Mouse (Mus musculus) liver, embryonic 14.5 days (tissue): Measurements from ENCODE around the gene Ankrd36. TPM values are rescaled to one million over a fixed set of nuclear protein-coding genes. Genes with fewer than 3 reads are reported as not detected.
A peak's percentile ranks its signal among the peaks of the same experiment; 100 is the strongest.

ENCODE experiments used
- ATAC-seq: fragments of 200-750 bp; cut with Nextera tagmentation; 2 replicates; pipeline ENCODE4 v1.8.0; 2017; ENCODE audit warnings: moderate number of reproducible peaks, mild to moderate bottlenecking, moderate library complexity; ENCODE audit not compliant: insufficient read depth
- DNase-seq, 3 experiments: peaks; one replicate each; pipeline ENCODE4 v3.0.0-alpha.2; 2012 to 2013; ENCODE audit warnings: low read depth in 3 of 3, low spot score in 3 of 3
- H3K27ac ChIP-seq: fragments of 300-500 bp; sonication (generic); 2 replicates; pipeline ENCODE4 v1.5.1; 2014; ENCODE audit warnings: moderate library complexity, mild to moderate bottlenecking, control low read depth, inconsistent platforms
- H3K27me3 ChIP-seq: fragments of 300-500 bp; sonication (generic); 2 replicates; pipeline ENCODE4 v1.6.1; 2014; ENCODE audit warnings: mild to moderate bottlenecking, low read length, moderate library complexity; ENCODE audit not compliant: control insufficient read depth, insufficient read depth
- H3K36me3 ChIP-seq: fragments of 300-500 bp; sonication (generic); replicated peaks from 2 replicates; pipeline ENCODE4 v1.6.1; 2014; ENCODE audit warnings: low read depth; ENCODE audit not compliant: control insufficient read depth, insufficient read depth
- H3K4me1 ChIP-seq, 2 experiments: fragments of 200-500 bp in 1 of 2; fragments of 300-500 bp in 1 of 2; sonication (generic) in 1 of 2; replicated peaks; 2 replicates each; pipeline ENCODE4 v1.6.1; 2012 to 2014; ENCODE audit warnings: antibody characterized with exemption in 1 of 2, inconsistent platforms in 1 of 2, low read length in 1 of 2; ENCODE audit not compliant: control insufficient read depth in 2 of 2, insufficient read depth in 2 of 2
- H3K4me2 ChIP-seq: fragments of 300-500 bp; sonication (generic); 2 replicates; pipeline ENCODE4 v1.6.1; 2014; ENCODE audit warnings: low read depth, mild to moderate bottlenecking, control low read depth, moderate library complexity
- H3K4me3 ChIP-seq, 2 experiments: fragments of 200-500 bp in 1 of 2; fragments of 300-500 bp in 1 of 2; sonication (generic) in 1 of 2; 2 replicates each; pipeline ENCODE4 v1.5.1; 2012 to 2014; ENCODE audit warnings: low read depth in 2 of 2, low read length in 2 of 2, mild to moderate bottlenecking in 2 of 2, control low read depth in 1 of 2, inconsistent platforms in 1 of 2, moderate library complexity in 1 of 2; ENCODE audit not compliant: insufficient read depth in 1 of 2
- H3K9ac ChIP-seq: fragments of 300-500 bp; sonication (generic); replicated peaks from 2 replicates; pipeline ENCODE4 v1.6.1; 2014; ENCODE audit warnings: mild to moderate bottlenecking, control low read depth, moderate library complexity
- H3K9me3 ChIP-seq: fragments of 300-500 bp; sonication (generic); 2 replicates; pipeline ENCODE4 v1.6.1; 2016; ENCODE audit warnings: low read length, mixed read lengths; ENCODE audit not compliant: control insufficient read depth
- CTCF ChIP-seq: IDR thresholded peaks from 2 replicates; pipeline ENCODE4 v1.5.1; 2016; ENCODE audit warnings: antibody characterized with exemption, low read depth, control low read depth
- EP300 ChIP-seq: IDR thresholded peaks from 2 replicates; pipeline ENCODE4 v1.6.1; 2016; ENCODE audit warnings: antibody characterized with exemption, low read depth
- WGBS: fragments of 180-500 bp; shearing (Covaris S2); extraction: QIAGEN DNeasy Blood & Tissue Kit; methylation state at CpG from one replicate; pipeline ENCODE4 v1.1.7; 2014; ENCODE audit not compliant: insufficient replicate concordance; 5-methylcytosine and 5-hydroxymethylcytosine counted together
- polyA plus RNA-seq, 2 experiments: library from polyadenylated mRNA; depleted of rRNA in 1 of 2; stranded (reverse) in 1 of 2; unstranded in 1 of 2; fragments of >200 nt; fragmentation: Nextera tagmentation in 1 of 2; extraction: Ambion mirVana in 1 of 2; gene quantifications; 2 replicates each; pipeline versions ENCODE4 v1.2.1 to v1.2.3; 2012 to 2014

Ankrd36 gene
- 0.17 and 0.66 TPM in 2 replicates for polyA plus RNA-seq (2012; rRNA removed)
- 0.80 and 1.2 TPM in 2 replicates for polyA plus RNA-seq (2014; fragmentation: Nextera tagmentation; extraction: Ambion mirVana)

- Histone ChIP-seq H3K4me1 (peaks cover 23 to 26% of the 10 kb centered on the region in 2 experiments), H3K36me3 (no peaks in the 10 kb centered on the region), H3K9me3 (no peaks in the 10 kb centered on the region; the same call in 1 of the 2 replicates), H3K4me2 (no peak within 1 kb of the TSS), H3K4me3 (no peak within 1 kb of the TSS), H3K27me3 (no peaks in the 10 kb centered on the region), H3K9ac (no peak within 1 kb of the TSS), H3K27ac (no peak within 1 kb of the TSS)
- TF ChIP-seq CTCF: no peak
- no peak for TF ChIP-seq EP300
- DNase-seq: no peak
- 82% methylated on average over 12 of the region's 12 CpGs for WGBS
- no peak for ATAC-seq
Measured at GRCm38 (mm10) chr11:5569474-5569873, at the start of gene Ankrd36. Gene Ankrd36, plus strand, starts transcription at chr11:5569684.

DNA sequence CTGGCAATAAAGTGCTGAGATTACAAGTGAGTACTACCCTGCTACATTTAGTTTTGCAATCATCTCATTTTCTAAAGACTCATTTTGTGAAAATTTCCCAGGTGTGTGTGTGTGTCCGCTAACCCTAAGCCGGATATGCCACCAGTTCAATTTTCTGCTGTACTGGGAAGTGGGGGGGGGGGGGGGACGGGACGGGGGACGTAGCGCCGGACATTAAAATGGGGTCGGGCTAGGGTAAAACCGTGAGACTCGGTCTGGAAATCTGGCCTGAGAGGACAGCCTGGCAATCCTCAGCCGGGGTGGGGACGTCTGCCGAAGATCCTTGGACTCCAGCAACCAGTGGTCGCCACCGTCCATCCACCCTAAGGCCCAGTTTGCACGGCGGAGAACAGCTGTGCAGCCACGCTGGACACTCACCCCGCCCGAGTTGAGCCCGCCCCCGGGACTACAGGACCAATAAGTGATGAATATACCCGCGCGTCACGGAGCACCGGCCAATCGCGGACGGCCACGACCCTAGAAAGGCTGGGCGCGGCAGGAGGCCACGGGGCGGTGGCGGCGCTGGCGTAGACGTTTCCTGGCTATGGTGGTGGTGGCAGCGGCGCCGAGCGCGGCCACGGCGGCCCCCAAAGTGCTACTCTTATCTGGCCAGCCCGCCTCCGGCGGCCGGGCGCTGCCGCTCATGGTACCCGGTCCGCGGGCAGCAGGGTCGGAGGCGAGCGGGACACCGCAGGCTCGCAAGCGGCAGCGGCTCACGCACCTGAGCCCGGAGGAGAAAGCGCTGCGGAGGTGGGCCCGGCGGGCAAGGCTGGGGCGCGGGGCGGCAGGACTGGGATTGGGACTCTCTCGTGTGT is 48.8 kb upstream of the Ankrd36 start, which contains the start of gene Xbp1:
Gene Xbp1 (plus strand): TSS at position 248 of the 854 bp plus-strand sequence.
- Histone ChIP-seq H3K4me1 (peaks cover 4 to 12% of the 10 kb centered on the region in 2 experiments; a peak in 3 of 4 replicates), H3K36me3 (peaks cover 32% of the 10 kb centered on the region), H3K9ac (peak within 1 kb of the TSS; percentile 98), H3K27me3 (no peaks in the 10 kb centered on the region), H3K4me2 (peak within 1 kb of the TSS; percentile 80), H3K9me3 (no peaks in the 10 kb centered on the region), H3K27ac (peak within 1 kb of the TSS; percentile 89), H3K4me3 (peak within 1 kb of the TSS; percentile 91)
- TF ChIP-seq EP300 (no peak), CTCF (peak; percentile 6; the same call in 1 of the 2 replicates)
- DNase-seq: peak; percentile 85 to 91 (median 85)
- WGBS: under 1% methylated on average over 71 of the region's 72 CpGs
- ATAC-seq: peak; percentile 93

DNA sequence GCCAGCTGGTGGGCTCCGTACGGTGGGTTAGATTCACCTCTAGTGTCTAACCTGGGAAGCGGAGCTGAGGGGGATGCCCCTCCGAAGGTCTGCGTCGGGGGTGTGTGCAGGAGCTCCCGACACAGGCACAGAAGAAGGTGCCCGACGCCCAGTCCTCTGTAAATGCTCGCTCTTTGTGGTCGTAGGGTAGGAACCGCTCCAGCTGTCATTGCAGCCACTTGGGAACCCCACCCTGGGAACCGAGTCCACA is 48.3 kb upstream of the Ankrd36 start:
- no peak for TF ChIP-seq EP300
- no peak for TF ChIP-seq CTCF
- DNase-seq: no peak

GRCm38 (mm10) chr11:5521516-5522291 is 47.8 kb upstream of the Ankrd36 start:
- H3K27me3 ChIP-seq: no peaks in the 10 kb centered on the region
- H3K9ac ChIP-seq: peak overlapping the region; percentile 98
- H3K9me3 ChIP-seq: no peaks in the 10 kb centered on the region
- H3K36me3 ChIP-seq: peaks cover 41% of the 10 kb centered on the region
- peaks cover 4 to 12% of the 10 kb centered on the region in 2 experiments; a peak in 3 of 4 replicates for H3K4me1 ChIP-seq
- peak overlapping the region; percentile 80 for H3K4me2 ChIP-seq
- peak overlapping the region; percentile 91 for H3K4me3 ChIP-seq
- peak overlapping the region; percentile 89 for H3K27ac ChIP-seq
- peak; percentile 81 for TF ChIP-seq CTCF
- TF ChIP-seq EP300: no peak
- under 1% methylated on average over 34 of the region's 34 CpGs for WGBS
- DNase-seq (peak; percentile 60 to 77 (median 61)), ATAC-seq (peak; percentile 62)

More for the DNA sequence above, 48.3 kb upstream of the Ankrd36 start:
- Histone ChIP-seq H3K4me3 (peak overlapping the region; percentile 91), H3K36me3 (peaks cover 38% of the 10 kb centered on the region), H3K9ac (peak overlapping the region; percentile 98), H3K4me1 (peaks cover 4 to 12% of the 10 kb centered on the region in 2 experiments; a peak in 3 of 4 replicates), H3K27me3 (no peaks in the 10 kb centered on the region), H3K9me3 (no peaks in the 10 kb centered on the region), H3K4me2 (peak overlapping the region; percentile 80), H3K27ac (peak overlapping the region; percentile 89)
- under 1% methylated on average over 13 of the region's 13 CpGs for whole genome bisulfite sequencing
- ATAC-seq: peak; percentile 36
